Mouse (Mus musculus): Measurements from ENCODE around the gene Dcst1. TPM values are rescaled to one million over a fixed set of nuclear protein-coding genes. Genes with fewer than 3 reads are reported as not detected.

Dcst1 gene
- total and polyA plus RNA-seq, 2 experiments from 2014 or later, result 0.29 to 0.50 TPM

DNA sequence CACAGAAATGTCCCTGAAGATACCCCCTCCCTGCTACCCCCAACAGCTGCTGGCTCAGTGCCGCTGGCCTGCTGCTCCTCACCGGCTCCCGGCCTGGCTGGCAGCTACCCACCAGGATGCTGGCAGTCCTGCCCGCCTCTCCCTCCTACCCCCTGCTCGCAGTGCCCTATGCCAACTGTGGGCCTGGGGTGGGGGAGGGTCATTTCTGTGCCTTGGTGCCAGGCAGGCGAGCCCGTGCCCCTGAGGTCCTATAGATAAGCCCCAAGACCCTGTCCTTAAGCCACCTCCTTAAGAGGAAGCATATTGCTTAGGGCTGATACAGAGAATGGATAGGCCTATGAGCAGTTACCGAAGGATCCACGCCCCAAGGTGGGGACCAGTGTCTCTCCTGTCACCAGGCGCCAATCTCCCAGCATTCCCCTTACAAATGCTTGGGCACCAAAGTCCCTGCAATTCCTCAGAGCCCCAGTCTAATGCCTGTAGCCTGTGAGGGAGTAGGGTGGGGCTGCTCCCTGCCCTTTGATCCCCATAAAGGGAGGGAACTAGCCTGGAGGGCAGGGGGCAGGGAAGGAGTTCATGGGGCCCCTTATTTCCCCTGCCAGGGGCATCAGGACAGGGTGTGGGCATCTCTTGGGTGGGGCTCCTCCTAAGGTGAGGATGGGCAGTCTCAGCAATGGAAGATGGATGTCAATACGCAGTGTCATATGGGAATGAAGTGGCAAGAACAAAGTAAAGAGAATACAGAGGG, 23.3 kb upstream of the Dcst1 start:
- H3K4me1 ChIP-seq (ENCODE audit: control insufficient read depth, insufficient read depth), result peaks cover 24% of the 10 kb centered on the region

DNA sequence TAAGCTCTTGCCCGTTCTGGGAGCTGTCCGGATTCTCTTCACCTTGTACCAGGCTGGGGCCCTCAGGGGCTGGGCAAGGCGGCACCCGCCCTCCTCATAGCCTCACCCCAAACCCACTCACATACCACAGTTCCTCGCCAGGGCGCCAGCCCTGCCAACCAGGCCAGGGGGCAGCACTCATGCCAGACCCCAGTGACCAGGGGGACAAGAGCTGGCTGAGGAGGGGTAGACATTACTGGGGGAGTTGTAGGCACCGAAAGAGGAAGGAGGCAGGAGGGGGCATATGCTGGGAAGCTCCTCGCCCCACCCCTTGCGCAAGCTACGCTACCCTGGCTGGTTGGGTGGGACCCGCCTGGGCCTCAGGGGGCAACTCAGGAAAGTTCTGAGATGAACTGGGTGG, 22.6 kb upstream of the Dcst1 start:
- no peak overlapping the region for H3K27ac ChIP-seq (ENCODE audit: low read depth)
- no peak overlapping the region for H3K4me2 ChIP-seq (ENCODE audit: low read depth, low read length)
- ATAC-seq (ENCODE audit: insufficient read depth, low read depth) (no peak), DNase-seq (ENCODE audit: low spot score) (no peak)
- H3K4me1 ChIP-seq (ENCODE audit: control insufficient read depth, insufficient read depth), result peaks cover 24% of the 10 kb centered on the region
- 93% methylated on average over 11 of the region's 11 CpGs for WGBS
- H3K9me3 ChIP-seq (replicated peaks; ENCODE audit: control insufficient read depth, low read length), result no peaks in the 10 kb centered on the region
- no peaks in the 10 kb centered on the region for H3K27me3 ChIP-seq (ENCODE audit: control insufficient read depth, insufficient read depth, low read length)
- H3K4me3 ChIP-seq (ENCODE audit: low read depth, low read length), result no peak overlapping the region
- TF ChIP-seq CTCF (IDR thresholded peaks at IDR 0.05; ENCODE audit: low read depth) (no peak), EP300 (IDR thresholded peaks at IDR 0.05; ENCODE audit: low read depth) (no peak)
- no peak overlapping the region for H3K9ac ChIP-seq (replicated peaks; ENCODE audit: low read depth, low read length)
- no peaks in the 10 kb centered on the region for H3K36me3 ChIP-seq (replicated peaks; ENCODE audit: control insufficient read depth, insufficient read depth, low read length)

More for the DNA sequence above, 23.3 kb upstream of the Dcst1 start:
- H3K27me3 ChIP-seq (ENCODE audit: control insufficient read depth, insufficient read depth, low read length), result no peaks in the 10 kb centered on the region
- no peak overlapping the region for H3K27ac ChIP-seq (ENCODE audit: low read depth)
- no peak overlapping the region for H3K9ac ChIP-seq (replicated peaks; ENCODE audit: low read depth, low read length)
- no peak for ATAC-seq (ENCODE audit: insufficient read depth, low read depth)
- DNase-seq (ENCODE audit: low spot score), result no peak
- H3K36me3 ChIP-seq (replicated peaks; ENCODE audit: control insufficient read depth, insufficient read depth, low read length), result no peaks in the 10 kb centered on the region
- no peak overlapping the region for H3K4me3 ChIP-seq (ENCODE audit: low read depth, low read length)
- 71% methylated on average over 11 of the region's 11 CpGs for WGBS
- no peak overlapping the region for H3K4me2 ChIP-seq (ENCODE audit: low read depth, low read length)
- TF ChIP-seq CTCF (IDR thresholded peaks at IDR 0.05; ENCODE audit: low read depth) (no peak), EP300 (IDR thresholded peaks at IDR 0.05; ENCODE audit: low read depth) (no peak)
- H3K9me3 ChIP-seq (replicated peaks; ENCODE audit: control insufficient read depth, low read length), result no peaks in the 10 kb centered on the region

DNA sequence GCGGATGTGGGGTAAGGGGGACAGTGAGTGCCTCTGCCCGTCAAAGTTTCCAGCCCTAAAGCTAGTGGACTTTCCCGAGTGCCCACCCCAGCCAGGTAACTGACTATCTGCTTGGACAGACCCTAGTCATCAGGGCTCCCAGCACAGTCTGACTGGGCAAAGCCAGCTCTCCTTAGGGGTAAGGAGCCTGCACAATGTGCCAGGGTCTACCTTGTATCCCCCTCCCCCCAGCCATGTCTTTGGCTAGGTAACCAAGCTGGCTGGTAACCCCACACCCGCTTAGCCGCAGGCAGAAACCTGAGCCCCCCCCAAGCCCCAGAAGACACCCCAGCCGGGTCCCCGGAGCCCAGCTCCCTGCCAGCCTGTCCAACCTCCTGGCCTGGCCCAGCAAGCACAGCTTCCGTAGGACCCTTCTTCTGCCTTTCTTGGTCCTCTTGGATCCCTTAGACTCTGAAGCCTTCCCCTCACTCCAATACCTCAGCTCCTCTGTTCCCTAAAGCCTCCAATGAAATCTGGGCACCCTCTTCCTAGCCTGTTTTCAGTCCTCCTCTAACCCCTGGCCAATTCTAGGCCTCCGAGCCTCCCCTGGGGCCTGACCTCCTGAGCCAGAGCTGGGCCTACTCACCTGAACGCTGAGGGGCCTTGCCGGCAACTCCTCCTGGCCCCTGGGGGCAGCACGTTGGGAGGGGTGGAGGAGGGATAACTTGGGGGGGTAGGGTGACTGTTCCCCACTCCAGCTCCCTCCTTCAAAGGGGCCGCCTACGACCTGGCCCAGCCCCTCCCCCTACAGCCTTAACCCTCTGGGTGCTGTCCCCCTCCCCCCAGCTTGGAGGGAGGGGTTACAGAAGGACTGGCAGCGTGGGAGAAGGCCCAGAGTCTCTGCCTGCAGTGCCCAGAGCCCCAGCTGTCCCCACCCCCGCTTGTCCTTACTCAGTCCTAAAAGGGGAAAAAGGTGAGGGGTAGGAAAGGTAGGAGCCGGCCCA, 21.7 kb upstream of the Dcst1 start:
- 76% methylated on average over 17 of the region's 17 CpGs for WGBS
- H3K4me2 ChIP-seq (ENCODE audit: low read depth, low read length), result no peak overlapping the region
- no peak for TF ChIP-seq EP300 (IDR thresholded peaks at IDR 0.05; ENCODE audit: low read depth)
- TF ChIP-seq CTCF (IDR thresholded peaks at IDR 0.05; ENCODE audit: low read depth), result no peak
- H3K9ac ChIP-seq (replicated peaks; ENCODE audit: low read depth, low read length), result no peak overlapping the region
- ATAC-seq (ENCODE audit: insufficient read depth, low read depth), result no peak
- H3K4me3 ChIP-seq (ENCODE audit: low read depth, low read length), result no peak overlapping the region
- no peaks in the 10 kb centered on the region for H3K9me3 ChIP-seq (replicated peaks; ENCODE audit: control insufficient read depth, low read length)
- no peak overlapping the region for H3K27ac ChIP-seq (ENCODE audit: low read depth)
- H3K4me1 ChIP-seq (ENCODE audit: control insufficient read depth, insufficient read depth), result peaks cover 24% of the 10 kb centered on the region
- DNase-seq (ENCODE audit: low spot score), result no peak
- H3K36me3 ChIP-seq (replicated peaks; ENCODE audit: control insufficient read depth, insufficient read depth, low read length), result no peaks in the 10 kb centered on the region
- no peaks in the 10 kb centered on the region for H3K27me3 ChIP-seq (ENCODE audit: control insufficient read depth, insufficient read depth, low read length)

DNA sequence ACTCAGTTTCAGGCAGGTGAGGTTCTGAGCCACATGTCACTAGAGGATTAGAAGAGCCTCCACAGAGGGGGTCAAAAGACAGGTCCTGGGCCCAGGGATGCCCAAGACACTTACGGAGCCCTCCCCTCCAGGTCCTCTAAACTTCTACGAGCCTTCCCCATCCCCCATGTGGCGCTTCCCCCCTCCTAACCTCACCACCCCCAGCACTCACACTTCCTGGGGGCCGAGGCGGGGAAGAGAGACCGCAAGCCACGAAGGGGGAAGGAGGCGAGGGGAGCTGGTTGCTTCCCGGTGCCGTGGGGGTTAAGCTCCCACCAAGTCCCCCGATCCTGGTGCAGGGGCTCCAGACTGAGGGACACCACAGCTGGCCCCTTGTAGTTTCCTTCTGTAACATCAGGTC, 20.4 kb upstream of the Dcst1 start:
- H3K27me3 ChIP-seq (ENCODE audit: control insufficient read depth, insufficient read depth, low read length), result no peaks in the 10 kb centered on the region
- no peaks in the 10 kb centered on the region for H3K9me3 ChIP-seq (replicated peaks; ENCODE audit: control insufficient read depth, low read length)
- 67% methylated on average over 11 of the region's 11 CpGs for WGBS
- DNase-seq (ENCODE audit: low spot score) (no peak), ATAC-seq (ENCODE audit: insufficient read depth, low read depth) (no peak)
- H3K4me2 ChIP-seq (ENCODE audit: low read depth, low read length), result no peak overlapping the region
- H3K36me3 ChIP-seq (replicated peaks; ENCODE audit: control insufficient read depth, insufficient read depth, low read length), result peaks cover 6% of the 10 kb centered on the region
- peaks cover 15% of the 10 kb centered on the region for H3K4me1 ChIP-seq (ENCODE audit: control insufficient read depth, insufficient read depth)
- no peak overlapping the region for H3K27ac ChIP-seq (ENCODE audit: low read depth)
- H3K4me3 ChIP-seq (ENCODE audit: low read depth, low read length), result no peak overlapping the region
- H3K9ac ChIP-seq (replicated peaks; ENCODE audit: low read depth, low read length), result no peak overlapping the region
- no peak for TF ChIP-seq CTCF (IDR thresholded peaks at IDR 0.05; ENCODE audit: low read depth)
- TF ChIP-seq EP300 (IDR thresholded peaks at IDR 0.05; ENCODE audit: low read depth), result no peak

DNA sequence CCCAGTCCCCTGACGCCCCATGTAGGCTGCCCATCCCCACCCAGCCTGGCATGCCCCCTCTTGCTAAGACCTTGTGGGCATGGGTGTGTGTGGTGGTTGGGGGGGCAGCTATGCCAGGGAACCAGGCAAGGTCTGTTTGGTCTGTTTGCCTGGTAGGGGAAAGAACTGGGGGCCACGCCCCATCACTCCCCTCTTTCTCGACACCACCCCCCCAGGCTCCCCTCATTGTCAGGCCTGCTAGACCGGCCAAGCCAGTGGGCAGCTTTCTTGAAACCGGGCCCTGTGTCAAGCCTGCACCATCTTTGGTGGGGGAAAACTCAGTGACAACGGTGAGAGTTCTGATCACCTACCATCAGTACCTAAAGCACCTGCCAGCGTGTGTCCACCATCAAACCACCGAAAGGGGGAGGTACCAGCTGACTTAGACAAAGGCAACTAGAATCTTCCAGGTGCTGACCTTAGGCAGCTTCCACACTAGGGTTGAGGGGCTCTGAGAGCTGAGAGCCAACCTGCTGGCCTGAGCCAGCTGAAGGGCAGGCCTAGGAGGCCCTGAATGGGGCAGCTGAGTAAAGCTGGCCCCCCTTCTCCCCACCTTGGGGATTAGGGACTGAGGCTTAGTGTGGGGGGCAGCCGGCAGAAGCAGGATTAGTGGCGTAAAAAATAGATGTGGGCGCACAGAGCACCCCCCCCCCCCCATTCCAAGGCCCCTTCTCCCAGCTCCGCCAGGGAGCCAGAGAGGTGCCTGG, 19.5 kb upstream of the Dcst1 start:
- no peak overlapping the region for H3K27ac ChIP-seq (ENCODE audit: low read depth)
- ATAC-seq (ENCODE audit: insufficient read depth, low read depth) (no peak), DNase-seq (ENCODE audit: low spot score) (no peak)
- no peak overlapping the region for H3K4me3 ChIP-seq (ENCODE audit: low read depth, low read length)
- 0 out of 2 replicates have a peak, but pooled peaks cover 8% of the 10 kb centered on the region for H3K4me1 ChIP-seq (ENCODE audit: control insufficient read depth, insufficient read depth)
- H3K4me2 ChIP-seq (ENCODE audit: low read depth, low read length), result no peak overlapping the region
- no peaks in the 10 kb centered on the region for H3K27me3 ChIP-seq (ENCODE audit: control insufficient read depth, insufficient read depth, low read length)
- TF ChIP-seq CTCF (IDR thresholded peaks at IDR 0.05; ENCODE audit: low read depth) (no peak), EP300 (IDR thresholded peaks at IDR 0.05; ENCODE audit: low read depth) (no peak)
- H3K9ac ChIP-seq (replicated peaks; ENCODE audit: low read depth, low read length), result no peak overlapping the region
- H3K36me3 ChIP-seq (replicated peaks; ENCODE audit: control insufficient read depth, insufficient read depth, low read length), result peaks cover 11% of the 10 kb centered on the region
- H3K9me3 ChIP-seq (replicated peaks; ENCODE audit: control insufficient read depth, low read length), result no peaks in the 10 kb centered on the region
- WGBS, result 84% methylated on average over 11 of the region's 12 CpGs

Measured in heart, postnatal 0 days (tissue).